Mouse (Mus musculus): Measurements from ENCODE around the gene 1700017D01Rik.

- TF ChIP-seq CTCF (conservative IDR thresholded peaks at IDR 0.05; ENCODE audit: low read length) (no peak), POU5F1 (IDR thresholded peaks at IDR 0.05; ENCODE audit: borderline replicate concordance, low read length) (no peak)
These were observed 4.2 kb upstream of the 1700017D01Rik start for GRCm38 (mm10) chr19:11134852-11135251.
